Mouse (Mus musculus): ENCODE results near the gene Zfp740. TPM values are rescaled to one million over a fixed set of nuclear protein-coding genes. Genes with fewer than 3 reads are reported as not detected.

Zfp740 gene
- polyA plus RNA-seq, 1 experiment from 2014 or later = 50.1 TPM

GRCm38 (mm10) chr15:102195373-102195772 is 7.7 kb upstream of the Zfp740 start:
- Histone ChIP-seq H3K36me3 (no peaks in the 10 kb centered on the region; the same call in 1 of the 2 replicates), H3K4me1 (peaks cover 19% of the 10 kb centered on the region), H3K4me3 (no peak overlapping the region), H3K27me3 (ENCODE audit: insufficient read depth, poor library complexity, severe bottlenecking) (no peaks in the 10 kb centered on the region), H3K27ac (no peak overlapping the region), H3K9me3 (no peaks in the 10 kb centered on the region)
- no peak for DNase-seq (ENCODE audit: low spot score)
- 78% methylated on average over 4 of the region's 4 CpGs for WGBS

DNA sequence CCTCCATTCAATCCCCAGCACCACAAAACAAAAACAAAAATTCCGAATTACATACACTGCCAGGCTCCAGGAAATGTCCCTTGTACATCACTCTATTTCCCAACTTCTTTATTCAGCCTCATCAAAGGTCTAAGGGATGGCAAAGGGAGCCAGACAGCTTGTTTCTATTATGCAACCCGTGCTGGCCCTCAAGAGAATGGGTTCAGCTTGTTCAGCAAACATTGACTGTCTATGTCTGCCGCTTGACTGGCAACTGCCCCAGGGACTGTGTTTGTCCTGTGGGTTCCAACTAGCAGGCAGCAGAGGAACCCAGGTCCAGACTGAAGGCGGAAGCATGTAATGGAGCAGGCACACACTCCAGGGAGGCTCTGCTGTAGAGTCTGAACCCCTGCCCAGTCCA is 4.2 kb upstream of the Zfp740 start:
- no peak for DNase-seq (ENCODE audit: low spot score)
- Histone ChIP-seq H3K9me3 (no peaks in the 10 kb centered on the region), H3K27ac (no peak overlapping the region), H3K27me3 (ENCODE audit: insufficient read depth, poor library complexity, severe bottlenecking) (no peaks in the 10 kb centered on the region), H3K4me1 (peaks cover 10% of the 10 kb centered on the region), H3K36me3 (no peaks in the 10 kb centered on the region; the same call in 1 of the 2 replicates), H3K4me3 (no peak overlapping the region)
- WGBS = 81% methylated on average over 4 of the region's 4 CpGs

DNA sequence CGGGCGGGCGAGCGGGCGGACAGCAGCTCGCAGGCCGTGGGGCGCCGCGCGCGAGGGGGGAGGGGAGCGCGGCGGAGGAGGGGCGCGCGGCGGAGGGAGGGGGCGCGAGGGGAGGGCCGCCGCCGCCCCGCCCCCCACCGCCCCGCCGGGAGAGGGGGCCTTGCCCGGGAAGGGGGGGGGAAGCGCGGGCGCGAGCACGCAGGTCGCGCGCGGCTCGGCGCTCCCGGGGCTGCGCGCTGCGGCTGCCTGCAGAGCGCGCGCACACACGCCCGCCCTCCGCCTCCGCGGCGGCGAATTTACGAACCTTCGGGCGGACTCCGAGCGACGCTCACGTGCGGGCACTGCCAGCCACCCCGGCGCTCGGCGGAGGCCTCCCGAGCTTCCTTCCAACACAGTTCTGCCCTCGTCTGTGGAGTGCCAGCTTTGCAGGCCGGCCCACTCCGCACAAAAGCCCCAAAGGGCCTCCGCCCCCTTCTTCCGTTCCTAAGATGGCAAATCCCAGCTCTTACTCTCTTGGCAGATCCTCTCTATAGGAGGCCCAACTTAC is 859 bp downstream of the Zfp740 start:
- Histone ChIP-seq H3K9me3 (no peaks in the 10 kb centered on the region), H3K27ac (peak overlapping the region; percentile 100), H3K27me3 (ENCODE audit: insufficient read depth, poor library complexity, severe bottlenecking) (no peaks in the 10 kb centered on the region), H3K36me3 (peaks cover 42% of the 10 kb centered on the region), H3K4me3 (peak overlapping the region; percentile 93), H3K4me1 (peaks cover 29% of the 10 kb centered on the region)
- under 1% methylated on average over 31 of the region's 72 CpGs for WGBS
- DNase-seq (ENCODE audit: low spot score) = peak; percentile 82

DNA sequence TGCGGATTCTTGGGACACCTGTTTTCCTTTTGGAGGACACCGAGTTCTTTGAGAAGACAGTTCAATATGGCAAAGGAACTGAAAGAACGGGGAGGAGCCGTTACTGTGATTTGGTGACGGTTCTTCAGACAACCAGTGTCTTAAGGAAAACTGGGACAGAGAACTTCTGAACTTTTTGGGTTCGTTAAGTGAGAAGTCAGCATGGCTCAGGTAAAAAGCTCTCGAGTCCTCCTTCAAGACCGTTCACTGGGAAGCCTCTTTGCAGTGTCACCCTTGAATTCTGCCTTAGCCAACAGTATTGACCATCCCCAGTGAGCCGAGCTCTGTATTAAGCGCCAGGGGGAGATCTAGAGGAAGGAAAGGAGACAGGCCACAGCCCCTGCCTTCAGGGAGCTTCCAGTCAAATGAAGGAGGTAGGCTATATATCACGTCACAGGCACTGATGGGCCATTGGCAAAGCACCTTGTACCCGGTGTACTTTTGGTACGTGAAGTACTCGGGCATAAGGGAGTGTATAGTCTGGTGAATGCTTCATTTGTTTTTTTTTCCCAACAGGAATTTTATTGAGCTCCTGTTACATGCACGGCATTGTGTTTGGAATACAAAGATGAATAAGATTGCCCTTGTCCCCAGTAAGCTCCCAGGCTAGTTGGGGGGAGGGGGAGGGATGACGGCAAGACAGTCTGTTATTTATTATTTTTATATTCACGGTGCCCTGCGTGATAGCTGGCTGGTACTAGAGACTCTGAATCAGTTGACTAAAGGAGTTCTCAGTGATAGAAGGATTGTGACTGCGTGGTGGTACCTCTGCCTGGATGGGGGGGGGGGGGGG is 1.8 kb downstream of the Zfp740 start, which contains the start of gene Csad:
Csad (minus strand) TSS at position 51 of the 832 bp plus-strand sequence.
- DNase-seq (ENCODE audit: low spot score) = no peak
- Histone ChIP-seq H3K4me1 (peaks cover 29% of the 10 kb centered on the region), H3K9me3 (no peaks in the 10 kb centered on the region), H3K27ac (peak within 1 kb of the TSS; percentile 100), H3K4me3 (peak within 1 kb of the TSS; percentile 93), H3K27me3 (ENCODE audit: insufficient read depth, poor library complexity, severe bottlenecking) (no peaks in the 10 kb centered on the region), H3K36me3 (peaks cover 52% of the 10 kb centered on the region)
- 71% methylated on average over 19 of the region's 19 CpGs for WGBS

GRCm38 (mm10) chr15:102205779-102206178 is 2.7 kb downstream of the Zfp740 start:
- Histone ChIP-seq H3K36me3 (peaks cover 60% of the 10 kb centered on the region), H3K4me3 (peak overlapping the region; percentile 93)
- 61% methylated on average over 8 of the region's 8 CpGs for WGBS

DNA sequence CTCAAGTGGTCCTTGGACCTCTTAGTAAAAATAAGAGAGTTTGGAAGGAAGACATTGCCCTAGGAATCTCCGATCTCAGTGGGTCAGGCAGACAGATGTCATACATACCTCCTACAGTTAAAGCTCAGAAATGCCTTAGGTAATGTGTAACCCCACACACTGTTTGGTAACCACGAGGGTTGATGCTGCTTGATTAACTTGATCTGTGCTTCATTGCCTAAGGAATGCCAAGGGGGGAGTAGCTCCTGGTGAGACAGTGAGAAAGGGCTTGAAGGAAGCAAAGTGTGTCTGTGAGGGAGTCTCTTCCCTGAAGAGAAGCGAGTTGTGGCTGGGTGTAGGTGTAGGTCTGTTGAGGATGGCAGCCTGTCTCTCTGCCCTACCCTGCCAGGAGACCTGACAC is 4.3 kb downstream of the Zfp740 start:
- H3K9me3 ChIP-seq = no peaks in the 10 kb centered on the region
- H3K4me1 ChIP-seq = peaks cover 30% of the 10 kb centered on the region
- 79% methylated on average over 3 of the region's 3 CpGs for WGBS
- no peak for DNase-seq (ENCODE audit: low spot score)
- peaks cover 74% of the 10 kb centered on the region for H3K36me3 ChIP-seq
- no peak overlapping the region for H3K27ac ChIP-seq
- no peaks in the 10 kb centered on the region for H3K27me3 ChIP-seq (ENCODE audit: insufficient read depth, poor library complexity, severe bottlenecking)
- no peak overlapping the region for H3K4me3 ChIP-seq

More at GRCm38 (mm10) chr15:102205779-102206178, 2.7 kb downstream of the Zfp740 start:
- H3K27me3 ChIP-seq (ENCODE audit: insufficient read depth, poor library complexity, severe bottlenecking) = no peaks in the 10 kb centered on the region
- DNase-seq (ENCODE audit: low spot score) = no peak
- no peaks in the 10 kb centered on the region for H3K9me3 ChIP-seq
- peaks cover 29% of the 10 kb centered on the region for H3K4me1 ChIP-seq
- peak overlapping the region; percentile 59; the same call in 1 of the 2 replicates for H3K27ac ChIP-seq

DNA sequence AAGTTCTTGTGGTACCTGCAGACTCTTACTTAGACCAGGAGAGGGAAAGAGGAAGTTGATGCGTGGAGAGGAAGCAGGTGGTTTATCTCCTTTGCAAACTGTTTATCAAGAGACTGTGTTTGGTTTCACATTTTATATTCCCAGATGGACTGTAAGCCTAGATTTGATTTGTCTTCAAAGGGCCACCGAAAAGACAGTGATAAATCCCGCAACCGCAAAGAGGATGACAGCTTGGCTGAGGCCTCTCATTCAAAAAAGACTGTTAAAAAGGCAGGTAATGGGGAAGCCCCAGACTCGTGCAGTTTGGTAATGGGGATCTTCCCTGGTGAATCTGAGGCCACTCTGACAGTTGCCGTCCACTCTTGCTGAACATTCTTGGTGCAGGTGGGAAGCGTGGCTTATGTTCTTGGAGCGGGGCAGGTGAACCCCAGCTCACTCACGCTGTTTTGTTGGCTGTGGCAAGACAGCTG is 5.1 kb downstream of the Zfp740 start:
- WGBS = 89% methylated on average over 9 of the region's 9 CpGs
- Histone ChIP-seq H3K27me3 (ENCODE audit: insufficient read depth, poor library complexity, severe bottlenecking) (no peaks in the 10 kb centered on the region), H3K27ac (no peak overlapping the region), H3K36me3 (peaks cover 82% of the 10 kb centered on the region), H3K4me3 (no peak overlapping the region), H3K4me1 (peaks cover 25% of the 10 kb centered on the region), H3K9me3 (no peaks in the 10 kb centered on the region)
- DNase-seq (ENCODE audit: low spot score) = no peak

DNA sequence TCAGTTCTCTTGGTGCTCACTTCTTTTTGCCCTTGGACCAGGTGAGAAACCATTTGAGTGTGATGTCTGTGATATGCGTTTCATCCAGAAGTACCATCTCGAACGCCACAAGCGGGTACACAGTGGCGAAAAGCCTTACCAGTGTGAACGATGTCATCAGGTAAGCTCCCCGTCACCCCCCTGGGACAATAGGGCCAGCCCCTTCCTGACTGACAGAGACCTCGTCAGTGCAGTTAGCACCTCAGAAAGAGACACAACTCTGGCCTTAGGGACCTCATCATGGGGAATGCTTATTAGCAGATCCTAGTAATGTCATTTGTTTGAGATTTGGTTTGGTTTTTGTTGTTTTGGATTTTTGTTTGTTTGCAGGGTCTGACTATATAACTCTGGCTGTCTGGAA is 6.1 kb downstream of the Zfp740 start:
- H3K27me3 ChIP-seq (ENCODE audit: insufficient read depth, poor library complexity, severe bottlenecking) = no peaks in the 10 kb centered on the region
- no peak overlapping the region for H3K27ac ChIP-seq
- H3K9me3 ChIP-seq = no peaks in the 10 kb centered on the region
- H3K4me3 ChIP-seq = no peak overlapping the region
- WGBS = 92% methylated on average over 8 of the region's 8 CpGs
- H3K4me1 ChIP-seq = peaks cover 25% of the 10 kb centered on the region
- DNase-seq (ENCODE audit: low spot score) = no peak
- peaks cover 91% of the 10 kb centered on the region for H3K36me3 ChIP-seq

DNA sequence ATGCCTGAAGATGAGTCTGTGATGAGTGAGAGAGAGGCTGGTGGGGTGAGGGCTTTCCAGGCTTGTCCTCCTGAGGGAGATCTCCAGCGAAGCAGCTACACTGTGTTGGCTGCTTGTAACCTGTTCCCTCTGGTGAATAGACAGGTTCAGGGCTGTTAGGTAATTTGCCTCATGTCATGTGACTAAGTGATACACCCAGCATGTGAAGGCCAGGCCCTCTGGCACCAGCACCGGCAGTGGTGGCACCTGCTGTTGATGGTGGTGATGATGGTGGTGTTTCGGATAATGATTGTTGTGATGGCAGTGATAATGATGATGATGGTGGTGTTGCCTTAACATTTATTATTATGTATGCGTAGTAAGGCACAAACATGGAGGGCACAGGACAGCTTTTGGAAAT is 7.8 kb downstream of the Zfp740 start:
- peaks cover 93% of the 10 kb centered on the region for H3K36me3 ChIP-seq

GRCm38 (mm10) chr15:102211895-102212294 is 8.8 kb downstream of the Zfp740 start:
- H3K27ac ChIP-seq = 0 out of 2 replicates have a peak overlapping the region, but pooled peaks have one; percentile 2
- WGBS = 74% methylated on average over 6 of the region's 6 CpGs
- no peaks in the 10 kb centered on the region for H3K9me3 ChIP-seq
- DNase-seq (ENCODE audit: low spot score) = no peak
- no peaks in the 10 kb centered on the region for H3K27me3 ChIP-seq (ENCODE audit: insufficient read depth, poor library complexity, severe bottlenecking)
- H3K4me1 ChIP-seq = peaks cover 18% of the 10 kb centered on the region
- H3K36me3 ChIP-seq = peaks cover 94% of the 10 kb centered on the region
- H3K4me3 ChIP-seq = no peak overlapping the region

More for the DNA sequence above, 7.8 kb downstream of the Zfp740 start:
- Histone ChIP-seq H3K27ac (no peak overlapping the region), H3K4me3 (no peak overlapping the region), H3K4me1 (peaks cover 9% of the 10 kb centered on the region), H3K9me3 (no peaks in the 10 kb centered on the region), H3K27me3 (ENCODE audit: insufficient read depth, poor library complexity, severe bottlenecking) (no peaks in the 10 kb centered on the region)
- no peak for DNase-seq (ENCODE audit: low spot score)
- WGBS = 93% methylated on average over 4 of the region's 4 CpGs

DNA sequence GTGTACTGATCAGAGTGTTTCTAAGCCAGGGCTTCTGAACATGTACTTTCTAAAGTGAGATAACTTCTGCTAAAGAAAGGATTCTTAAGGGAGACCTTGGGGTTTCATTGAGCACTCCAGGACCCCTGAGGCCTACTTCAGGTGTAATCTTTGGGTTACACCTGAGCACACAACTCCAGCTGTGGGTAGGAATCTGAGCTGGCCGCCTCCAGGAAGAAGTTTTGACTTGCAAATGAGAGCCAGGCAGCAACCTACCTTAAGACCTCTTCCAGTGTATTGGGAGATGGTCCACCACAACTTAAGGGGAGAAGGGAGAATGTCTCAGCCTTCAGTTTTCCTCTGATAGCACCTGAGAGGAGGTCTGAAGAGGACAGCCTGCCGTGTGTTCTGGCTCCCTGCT is 11.1 kb downstream of the Zfp740 start:
- Histone ChIP-seq H3K27ac (no peak overlapping the region), H3K4me3 (no peak overlapping the region), H3K27me3 (ENCODE audit: insufficient read depth, poor library complexity, severe bottlenecking) (no peaks in the 10 kb centered on the region), H3K36me3 (peaks cover 80% of the 10 kb centered on the region), H3K4me1 (peaks cover 24% of the 10 kb centered on the region), H3K9me3 (no peaks in the 10 kb centered on the region)
- 40% methylated on average over 2 of the region's 2 CpGs for WGBS
- DNase-seq (ENCODE audit: low spot score) = no peak

DNA sequence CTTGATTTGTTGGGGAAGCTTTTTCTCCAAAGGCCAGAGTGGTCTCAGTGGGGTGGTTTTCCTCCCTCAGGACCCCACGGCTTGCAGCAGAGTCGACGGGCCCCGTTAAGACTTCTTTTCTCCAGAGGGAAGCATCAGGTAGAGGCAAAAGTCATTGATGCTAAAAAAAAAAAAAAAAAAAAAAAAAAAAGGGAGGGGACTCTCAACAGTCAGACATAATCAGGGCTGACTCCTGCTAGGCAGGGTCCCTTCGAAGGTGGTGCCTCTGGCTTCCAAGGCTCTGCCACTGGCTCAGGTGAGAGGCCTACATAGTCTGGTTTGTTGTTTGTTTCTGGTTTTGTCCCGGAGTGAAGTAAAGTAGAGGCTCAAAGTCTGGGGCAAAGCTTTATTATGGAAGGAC is 12.6 kb downstream of the Zfp740 start:
- Histone ChIP-seq H3K27me3 (ENCODE audit: insufficient read depth, poor library complexity, severe bottlenecking) (no peaks in the 10 kb centered on the region), H3K4me1 (peaks cover 24% of the 10 kb centered on the region), H3K27ac (no peak overlapping the region), H3K9me3 (no peaks in the 10 kb centered on the region), H3K4me3 (no peak overlapping the region), H3K36me3 (peaks cover 65% of the 10 kb centered on the region)
- WGBS = 77% methylated on average over 6 of the region's 6 CpGs
- DNase-seq (ENCODE audit: low spot score) = no peak
